In the genomic region with DNA sequence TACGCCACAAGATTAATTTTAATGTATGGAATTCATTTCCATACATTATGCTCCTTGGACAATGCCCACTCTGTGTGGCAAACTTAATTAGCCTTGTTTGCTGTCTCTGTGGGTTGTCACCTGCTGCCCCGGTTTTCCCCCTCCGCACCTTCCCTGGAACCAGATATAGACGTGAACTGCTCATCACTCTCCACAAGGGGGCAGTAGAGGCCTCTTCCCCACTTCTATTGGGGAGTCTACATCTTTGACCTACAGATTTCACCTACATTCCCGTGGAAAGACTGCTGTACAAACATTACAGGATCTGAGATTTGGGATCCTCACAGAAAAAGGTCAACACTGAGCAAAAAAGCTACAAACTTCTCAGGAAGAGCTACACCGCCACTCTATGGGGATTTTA, we compare ENCODE assay signal across 9 mouse cellular contexts. TPM values are rescaled to one million over a fixed set of nuclear protein-coding genes. Genes with fewer than 3 reads are reported as not detected.
DNase-seq lines count a peak whose midpoint lies in the region; ATAC-seq lines count a peak whose summit lies in the region.
"Had no signal": no experiment of that assay in that cellular context is flagged by ENCODE, and none has a peak within 500 bp of the region (broad histone marks: within the 10 kb centered on the region; RNA-seq: fewer than 3 reads in every experiment).

No protein-coding gene starts in this region.

- DNase-seq in heart, adult 18-20 months = peak; percentile 53 to 81
- DNase-seq in B cell, adult 2 months = peak; percentile 81 to 83
- DNase-seq in adrenal gland, postnatal 14 days = peak; percentile 82
- peak; percentile 40 for DNase-seq in embryonic facial prominence, embryonic 14.5 days (ENCODE audit: low spot score)
- peak; percentile 44 to 77 for DNase-seq in kidney, postnatal 36 days
- DNase-seq in spleen, postnatal 36 days (ENCODE audit: low spot score in 2 of 2) = peak; percentile 61 to 63

- no peak for ATAC-seq in heart, embryonic 11.5 days (replicated peaks; ENCODE audit: insufficient number of reproducible peaks, low FRiP score, low TSS enrichment)
- no peak for ATAC-seq in embryonic facial prominence, embryonic 14.5 days (ENCODE audit: low read depth)
- ATAC-seq in megakaryocyte progenitor cell, adult 5-6 weeks (replicated peaks; ENCODE audit: poor library complexity) = peak; percentile 51

- no peak overlapping the region for H3K27ac ChIP-seq in heart, embryonic 11.5 days (ENCODE audit: low read depth, low read length)
- H3K27ac ChIP-seq in embryonic facial prominence, embryonic 14.5 days (replicated peaks; ENCODE audit: low read depth, low read length) = no peak overlapping the region
- H3K27ac ChIP-seq: limb, embryonic 13.5 days had no signal

- H3K4me2 ChIP-seq in heart, embryonic 11.5 days = no peak overlapping the region
- no peak overlapping the region for H3K4me2 ChIP-seq in embryonic facial prominence, embryonic 14.5 days (ENCODE audit: low read depth, low read length)
- H3K4me2 ChIP-seq: limb, embryonic 13.5 days had no signal

- H3K9me3 ChIP-seq in heart, embryonic 11.5 days (replicated peaks; ENCODE audit: control insufficient read depth, low read length) = no peaks in the 10 kb centered on the region
- H3K9me3 ChIP-seq in embryonic facial prominence, embryonic 14.5 days (ENCODE audit: control insufficient read depth, low read length) = no peaks in the 10 kb centered on the region
- H3K9me3 ChIP-seq: limb, embryonic 13.5 days had no signal

- WGBS in heart, embryonic 11.5 days (ENCODE audit: insufficient replicate concordance) = 33% methylated on average over 6 of the region's 6 CpGs
- WGBS in embryonic facial prominence, embryonic 14.5 days = 33% methylated on average over 6 of the region's 6 CpGs

- peaks cover 2% of the 10 kb centered on the region for H3K4me1 ChIP-seq in heart, embryonic 11.5 days (ENCODE audit: control insufficient read depth, insufficient read depth, low read length)
- peaks cover 3% of the 10 kb centered on the region; the same call in 1 of the 2 replicates for H3K4me1 ChIP-seq in embryonic facial prominence, embryonic 14.5 days (ENCODE audit: control insufficient read depth, insufficient read depth, low read length)

- no peaks in the 10 kb centered on the region for H3K27me3 ChIP-seq in heart, embryonic 11.5 days (ENCODE audit: control insufficient read depth, insufficient read depth, low read length)
- no peaks in the 10 kb centered on the region for H3K27me3 ChIP-seq in embryonic facial prominence, embryonic 14.5 days (replicated peaks; ENCODE audit: control insufficient read depth, insufficient read depth, low read length)
- H3K27me3 ChIP-seq: limb, embryonic 13.5 days had no signal

- no peak overlapping the region for H3K4me3 ChIP-seq in heart, embryonic 11.5 days (ENCODE audit: low read depth, low read length)
- no peak overlapping the region for H3K4me3 ChIP-seq in embryonic facial prominence, embryonic 14.5 days (ENCODE audit: low read depth, low read length)
- H3K4me3 ChIP-seq: limb, embryonic 13.5 days had no signal

- no peak overlapping the region for H3K9ac ChIP-seq in heart, embryonic 11.5 days (ENCODE audit: low read depth, low read length)
- no peak overlapping the region for H3K9ac ChIP-seq in embryonic facial prominence, embryonic 14.5 days (ENCODE audit: low read depth, low read length)
- H3K9ac ChIP-seq: limb, embryonic 13.5 days had no signal

- no peaks in the 10 kb centered on the region for H3K36me3 ChIP-seq in heart, embryonic 11.5 days (ENCODE audit: control insufficient read depth, insufficient read depth, low read length)
- H3K36me3 ChIP-seq in embryonic facial prominence, embryonic 14.5 days (ENCODE audit: control insufficient read depth, insufficient read depth, low read length) = no peaks in the 10 kb centered on the region
- H3K36me3 ChIP-seq: limb, embryonic 13.5 days had no signal

RNA-seq across cellular contexts. Expression of a gene that starts 1.0 kb away (rescaled TPM):
- total RNA-seq in heart, adult 18-20 months (2021) = 1 to 10 TPM; 1.4 to 1.7 TPM
- polyA plus RNA-seq in heart, embryonic 11.5 days (2014; fragmentation: Nextera tagmentation; extraction: Ambion mirVana) = not detected in 2 replicates
- total RNA-seq in adrenal gland, postnatal 14 days (2021) = 1.4 TPM in 2 replicates
- polyA plus RNA-seq in embryonic facial prominence, embryonic 14.5 days (2014; fragmentation: Nextera tagmentation; extraction: Ambion mirVana) = 0.61 TPM in 1 of 2 replicates, not detected in the other
- 1.9 TPM in 1 of 2 replicates, not detected in the other for total RNA-seq in megakaryocyte progenitor cell, adult 5-6 weeks (2015)
- 2.0 TPM in 1 of 2 replicates, not detected in the other for total RNA-seq in megakaryocyte progenitor cell, adult 5-6 weeks (2017)

RNA-seq across cellular contexts. Expression of a gene that starts 4.0 kb away (rescaled TPM):
- 1 to 10 TPM; 3.5 to 5.3 TPM for total RNA-seq in heart, adult 18-20 months (2021)
- 17.8 and 18.9 TPM in 2 replicates for polyA plus RNA-seq in heart, embryonic 11.5 days (2014; fragmentation: Nextera tagmentation; extraction: Ambion mirVana)
- total RNA-seq in adrenal gland, postnatal 14 days (2021) = 8.3 and 9.9 TPM in 2 replicates
- polyA plus RNA-seq in embryonic facial prominence, embryonic 14.5 days (2014; fragmentation: Nextera tagmentation; extraction: Ambion mirVana) = 26.8 and 31.5 TPM in 2 replicates
- total RNA-seq in megakaryocyte progenitor cell, adult 5-6 weeks (2015) = 17.5 and 20.7 TPM in 2 replicates
- total RNA-seq in megakaryocyte progenitor cell, adult 5-6 weeks (2017) = 15.5 and 18.7 TPM in 2 replicates

RNA-seq across cellular contexts. Expression of a gene that starts 17.9 kb away (rescaled TPM):
- total RNA-seq in heart, adult 18-20 months (2021) = not detected
- 0.19 TPM in 1 of 2 replicates, not detected in the other for polyA plus RNA-seq in heart, embryonic 11.5 days (2014; fragmentation: Nextera tagmentation; extraction: Ambion mirVana)
- 1.3 and 16.7 TPM in 2 replicates for total RNA-seq in adrenal gland, postnatal 14 days (2021)
- polyA plus RNA-seq in embryonic facial prominence, embryonic 14.5 days (2014; fragmentation: Nextera tagmentation; extraction: Ambion mirVana) = not detected in 2 replicates
- total RNA-seq in megakaryocyte progenitor cell, adult 5-6 weeks (2015) = not detected in 2 replicates
- not detected in 2 replicates for total RNA-seq in megakaryocyte progenitor cell, adult 5-6 weeks (2017)
- polyA plus RNA-seq: limb, embryonic 13.5 days had no signal

RNA-seq across cellular contexts. Expression of a gene that starts 28.3 kb away (rescaled TPM):
- total RNA-seq in heart, adult 18-20 months (2021) = not detected
- 0.47 TPM in 1 of 2 replicates, not detected in the other for polyA plus RNA-seq in heart, embryonic 11.5 days (2014; fragmentation: Nextera tagmentation; extraction: Ambion mirVana)
- 0.85 TPM in 1 of 2 replicates, not detected in the other for total RNA-seq in adrenal gland, postnatal 14 days (2021)
- polyA plus RNA-seq in embryonic facial prominence, embryonic 14.5 days (2014; fragmentation: Nextera tagmentation; extraction: Ambion mirVana) = 0.51 TPM in 1 of 2 replicates, not detected in the other
- not detected in 2 replicates for total RNA-seq in megakaryocyte progenitor cell, adult 5-6 weeks (2015)
- not detected in 2 replicates for total RNA-seq in megakaryocyte progenitor cell, adult 5-6 weeks (2017)

RNA-seq across cellular contexts. Expression of a gene that starts 37.1 kb away (rescaled TPM):
- not detected for total RNA-seq in heart, adult 18-20 months (2021)
- polyA plus RNA-seq in heart, embryonic 11.5 days (2014; fragmentation: Nextera tagmentation; extraction: Ambion mirVana) = 1.1 TPM in 1 of 2 replicates, not detected in the other
- total RNA-seq in adrenal gland, postnatal 14 days (2021) = 0.63 TPM in 1 of 2 replicates, not detected in the other
- not detected in 2 replicates for polyA plus RNA-seq in embryonic facial prominence, embryonic 14.5 days (2014; fragmentation: Nextera tagmentation; extraction: Ambion mirVana)
- total RNA-seq in megakaryocyte progenitor cell, adult 5-6 weeks (2015) = not detected in 2 replicates
- not detected in 2 replicates for total RNA-seq in megakaryocyte progenitor cell, adult 5-6 weeks (2017)
